Mouse (Mus musculus) midbrain, postnatal 0 days (tissue): Measurements from ENCODE around the gene Cenpt. TPM values are rescaled to one million over a fixed set of nuclear protein-coding genes. Genes with fewer than 3 reads are reported as not detected.

Experiments
- ATAC-seq: fragments of 200-750 bp; cut with Nextera tagmentation; 2 replicates; pipeline ENCODE4 v1.8.0; 2017; ENCODE audit warnings: moderate number of reproducible peaks, mild to moderate bottlenecking, moderate TSS enrichment, moderate library complexity; ENCODE audit not compliant: low FRiP score
- DNase-seq: peaks from one replicate; pipeline ENCODE4 v3.0.0-alpha.2; 2015; ENCODE audit warnings: low spot score
- H3K27ac ChIP-seq: fragments of 300-500 bp; sonication (generic); 2 replicates; pipeline ENCODE4 v1.5.1; 2014; ENCODE audit warnings: low read depth, mild to moderate bottlenecking, low read length, mixed read lengths
- H3K27me3 ChIP-seq: fragments of 300-500 bp; sonication (generic); 2 replicates; pipeline ENCODE4 v1.6.1; 2014; ENCODE audit warnings: low read length, control low read depth, mixed read lengths; ENCODE audit not compliant: insufficient read depth
- H3K36me3 ChIP-seq: fragments of 300-500 bp; sonication (generic); 2 replicates; pipeline ENCODE4 v1.6.1; 2014; ENCODE audit warnings: low read length, control low read depth, mixed read lengths; ENCODE audit not compliant: insufficient read depth
- H3K4me1 ChIP-seq: fragments of 300-500 bp; sonication (generic); 2 replicates; pipeline ENCODE4 v1.6.1; 2014; ENCODE audit warnings: mild to moderate bottlenecking, control low read depth, antibody characterized with exemption, low read length, mixed read lengths; ENCODE audit not compliant: insufficient read depth
- H3K4me2 ChIP-seq: fragments of 300-500 bp; sonication (generic); 2 replicates; pipeline ENCODE4 v1.6.1; 2014; ENCODE audit warnings: low read depth, mild to moderate bottlenecking, low read length, mixed read lengths; ENCODE audit not compliant: poor library complexity, severe bottlenecking
- H3K4me3 ChIP-seq: fragments of 300-500 bp; sonication (generic); 2 replicates; pipeline ENCODE4 v1.5.1; 2014; ENCODE audit warnings: low read depth, mild to moderate bottlenecking, low read length, moderate library complexity
- H3K9ac ChIP-seq: fragments of 300-500 bp; sonication (generic); replicated peaks from 2 replicates; pipeline ENCODE4 v1.6.1; 2014; ENCODE audit warnings: mild to moderate bottlenecking, low read length, moderate library complexity, mixed read lengths; ENCODE audit not compliant: poor library complexity, severe bottlenecking
- H3K9me3 ChIP-seq: fragments of 300-500 bp; sonication (generic); 2 replicates; pipeline ENCODE4 v1.6.1; 2016; ENCODE audit warnings: low read length, control low read depth
- CTCF ChIP-seq: IDR thresholded peaks from 2 replicates; pipeline ENCODE4 v1.5.1; 2016; ENCODE audit warnings: antibody characterized with exemption, mild to moderate bottlenecking
- WGBS: fragments of 180-500 bp; shearing (Covaris S2); extraction: QIAGEN DNeasy Blood & Tissue Kit; methylation state at CpG from one replicate; pipeline ENCODE4 v1.1.7; 2014; 5-methylcytosine and 5-hydroxymethylcytosine counted together
- polyA plus RNA-seq: library from polyadenylated mRNA; unstranded; fragments of >200 nt; fragmentation: Nextera tagmentation; extraction: Ambion mirVana; gene quantifications from 2 replicates; pipeline ENCODE4 v1.2.1, GENCODE M21; 2015
- total RNA-seq: library from RNA; depleted of rRNA; stranded (reverse); fragments of >200 nt; gene quantifications from 2 replicates; pipeline ENCODE4 v1.2.3, GENCODE M21; 2014

Gene Cenpt
- total and polyA plus RNA-seq, 2 experiments from 2014 or later = 44.8 to 45.2 TPM

GRCm38 (mm10) chr8:105808480-105808879, 44.6 kb downstream of the Cenpt start:
- H3K27ac ChIP-seq = no peak overlapping the region
- 0 out of 2 replicates have a peak, but pooled peaks cover 3% of the 10 kb centered on the region for H3K36me3 ChIP-seq
- WGBS = 95% methylated on average over 2 of the region's 2 CpGs
- no peak overlapping the region for H3K4me2 ChIP-seq
- H3K4me1 ChIP-seq = no peaks in the 10 kb centered on the region
- DNase-seq = no peak
- no peak overlapping the region for H3K4me3 ChIP-seq
- no peak for TF ChIP-seq CTCF
- H3K9me3 ChIP-seq = no peaks in the 10 kb centered on the region
- no peak for ATAC-seq
- H3K27me3 ChIP-seq = no peaks in the 10 kb centered on the region
- no peak overlapping the region for H3K9ac ChIP-seq

GRCm38 (mm10) chr8:105807766-105808165, 45.3 kb downstream of the Cenpt start:
- Histone ChIP-seq H3K9me3 (no peaks in the 10 kb centered on the region), H3K36me3 (0 out of 2 replicates have a peak, but pooled peaks cover 3% of the 10 kb centered on the region), H3K27me3 (no peaks in the 10 kb centered on the region), H3K4me3 (no peak overlapping the region), H3K27ac (no peak overlapping the region), H3K4me1 (no peaks in the 10 kb centered on the region), H3K9ac (no peak overlapping the region), H3K4me2 (no peak overlapping the region)
- DNase-seq (peak; percentile 20), ATAC-seq (no peak)
- no peak for TF ChIP-seq CTCF
- WGBS = 77% methylated on average over 5 of the region's 5 CpGs

- Histone ChIP-seq H3K27me3 (no peaks in the 10 kb centered on the region), H3K4me2 (no peak overlapping the region), H3K4me1 (no peaks in the 10 kb centered on the region), H3K4me3 (no peak overlapping the region), H3K9me3 (no peaks in the 10 kb centered on the region), H3K27ac (no peak overlapping the region), H3K36me3 (0 out of 2 replicates have a peak, but pooled peaks cover 3% of the 10 kb centered on the region), H3K9ac (no peak overlapping the region)
- TF ChIP-seq CTCF = no peak
- no peak for ATAC-seq
- DNase-seq = no peak
- 94% methylated on average over 1 of the region's 1 CpGs for WGBS
Measured at GRCm38 (mm10) chr8:105805964-105806363, 47.1 kb downstream of the Cenpt start.

GRCm38 (mm10) chr8:105805346-105805745, 47.7 kb downstream of the Cenpt start:
- Histone ChIP-seq H3K4me2 (no peak overlapping the region), H3K9me3 (no peaks in the 10 kb centered on the region), H3K4me3 (no peak overlapping the region), H3K36me3 (0 out of 2 replicates have a peak, but pooled peaks cover 3% of the 10 kb centered on the region), H3K27me3 (no peaks in the 10 kb centered on the region), H3K9ac (no peak overlapping the region), H3K27ac (no peak overlapping the region), H3K4me1 (no peaks in the 10 kb centered on the region)
- TF ChIP-seq CTCF = no peak
- DNase-seq (no peak), ATAC-seq (no peak)
- WGBS = 66% methylated on average over 3 of the region's 3 CpGs

GRCm38 (mm10) chr8:105804797-105805196, 48.3 kb downstream of the Cenpt start:
- H3K4me3 ChIP-seq = no peak overlapping the region
- H3K36me3 ChIP-seq = 0 out of 2 replicates have a peak, but pooled peaks cover 3% of the 10 kb centered on the region
- TF ChIP-seq CTCF = no peak
- ATAC-seq (no peak), DNase-seq (no peak)
- no peak overlapping the region for H3K4me2 ChIP-seq
- H3K27me3 ChIP-seq = no peaks in the 10 kb centered on the region
- H3K9me3 ChIP-seq = no peaks in the 10 kb centered on the region
- H3K27ac ChIP-seq = no peak overlapping the region
- 92% methylated on average over 7 of the region's 7 CpGs for WGBS
- H3K4me1 ChIP-seq = no peaks in the 10 kb centered on the region
- H3K9ac ChIP-seq = no peak overlapping the region

GRCm38 (mm10) chr8:105801153-105801904, 51.7 kb downstream of the Cenpt start:
- H3K4me2 ChIP-seq = no peak overlapping the region
- no peaks in the 10 kb centered on the region for H3K27me3 ChIP-seq
- no peak overlapping the region for H3K9ac ChIP-seq
- H3K4me3 ChIP-seq = no peak overlapping the region
- DNase-seq = no peak
- no peaks in the 10 kb centered on the region for H3K4me1 ChIP-seq
- 92% methylated on average over 6 of the region's 6 CpGs for WGBS
- no peak for TF ChIP-seq CTCF
- H3K9me3 ChIP-seq = no peaks in the 10 kb centered on the region
- no peak for ATAC-seq
- H3K36me3 ChIP-seq = 0 out of 2 replicates have a peak, but pooled peaks cover 3% of the 10 kb centered on the region
- H3K27ac ChIP-seq = no peak overlapping the region
